Mouse (Mus musculus) liver, embryonic 13.5 days (tissue): Measurements from ENCODE around the gene Chodl. TPM values are rescaled to one million over a fixed set of nuclear protein-coding genes. Genes with fewer than 3 reads are reported as not detected.

Experiments used
- ATAC-seq: fragments of 200-750 bp; cut with Nextera tagmentation; 2 replicates; pipeline ENCODE4 v1.8.0; 2017; ENCODE audit warnings: low read depth, mild to moderate bottlenecking, moderate number of reproducible peaks, moderate library complexity
- DNase-seq: peaks from one replicate; pipeline ENCODE4 v3.0.0; 2022
- H3K27ac ChIP-seq: fragments of 300-500 bp; sonication (generic); 2 replicates; pipeline ENCODE4 v1.5.1; 2015; ENCODE audit warnings: moderate library complexity, mild to moderate bottlenecking, inconsistent platforms
- H3K27me3 ChIP-seq: fragments of 300-500 bp; sonication (generic); 2 replicates; pipeline ENCODE4 v1.6.1; 2015; ENCODE audit warnings: mild to moderate bottlenecking, inconsistent platforms
- H3K36me3 ChIP-seq: fragments of 300-500 bp; sonication (generic); 2 replicates; pipeline ENCODE4 v1.6.1; 2015; ENCODE audit warnings: mild to moderate bottlenecking, inconsistent platforms
- H3K4me1 ChIP-seq: fragments of 300-500 bp; sonication (generic); replicated peaks from 2 replicates; pipeline ENCODE4 v1.6.1; 2015; ENCODE audit warnings: inconsistent platforms
- H3K4me2 ChIP-seq: fragments of 300-500 bp; sonication (generic); 2 replicates; pipeline ENCODE4 v1.6.1; 2015; ENCODE audit warnings: inconsistent platforms, mild to moderate bottlenecking, moderate library complexity
- H3K4me3 ChIP-seq: fragments of 300-500 bp; sonication (generic); replicated peaks from 2 replicates; pipeline ENCODE4 v1.5.1; 2015; ENCODE audit warnings: mild to moderate bottlenecking, inconsistent platforms
- H3K9ac ChIP-seq: fragments of 300-500 bp; sonication (generic); 2 replicates; pipeline ENCODE4 v1.6.1; 2015; ENCODE audit warnings: mild to moderate bottlenecking, inconsistent platforms
- H3K9me3 ChIP-seq: fragments of 300-500 bp; sonication (generic); replicated peaks from 2 replicates; pipeline ENCODE4 v1.6.1; 2016; ENCODE audit warnings: inconsistent platforms
- WGBS: fragments of 180-500 bp; shearing (Covaris S2); methylation state at CpG from one replicate; pipeline ENCODE4 v1.1.7; 2015; ENCODE audit not compliant: insufficient replicate concordance; 5-methylcytosine and 5-hydroxymethylcytosine counted together
- polyA plus RNA-seq: library from polyadenylated mRNA; unstranded; fragments of >200 nt; fragmentation: Nextera tagmentation; extraction: Ambion mirVana; gene quantifications from 2 replicates; pipeline ENCODE4 v1.2.1, GENCODE M21; 2015

Chodl gene
- 0.27 and 0.58 TPM in 2 replicates for polyA plus RNA-seq

DNA sequence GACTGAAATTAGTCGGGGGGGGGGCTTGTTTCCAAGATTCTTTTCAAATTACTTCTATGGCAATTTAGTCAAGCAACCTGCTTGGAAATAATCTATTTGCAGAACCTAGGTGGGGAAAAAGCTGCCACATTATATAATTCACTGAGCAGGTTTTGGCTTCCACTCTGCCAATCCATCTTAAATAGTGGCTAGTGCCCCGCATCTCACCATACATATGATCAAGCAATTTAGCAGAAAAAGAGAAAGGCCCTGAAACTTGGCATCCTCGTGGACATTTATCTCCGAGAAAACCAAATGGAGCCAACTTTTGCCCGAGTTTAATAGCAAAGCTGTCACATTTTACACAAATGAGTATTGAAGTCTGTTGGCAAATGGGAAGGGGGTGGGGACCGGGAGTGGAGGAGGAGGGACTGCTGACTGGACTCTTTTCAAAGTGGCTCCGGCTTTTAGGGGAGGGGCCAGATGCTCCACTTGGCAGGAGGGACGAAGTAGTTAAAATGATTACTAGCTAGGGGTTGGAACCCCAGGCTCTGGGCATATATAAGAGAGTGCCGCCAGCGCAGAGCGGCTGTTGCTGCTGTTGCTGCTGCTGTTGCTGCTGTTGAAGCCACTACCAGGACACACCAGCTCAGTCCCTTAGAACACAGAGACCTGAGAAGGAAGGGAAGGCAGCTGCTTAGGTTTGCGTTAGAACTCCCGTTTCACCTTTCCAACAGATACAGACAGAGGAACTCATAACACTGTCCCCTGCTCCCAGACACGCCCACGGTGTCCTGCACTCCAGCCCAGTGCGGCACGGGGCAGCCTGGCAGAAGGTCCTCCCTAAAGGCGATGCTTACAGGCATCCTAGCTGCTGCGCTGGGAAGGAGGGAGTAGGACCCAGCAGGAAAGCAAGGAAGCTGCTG is at the start of gene Chodl:
Chodl (plus strand) TSS at position 567 of the 905 bp plus-strand sequence.
- WGBS = 13% methylated on average over 19 of the region's 19 CpGs
- DNase-seq (no peak), ATAC-seq (no peak)
- peaks cover 6% of the 10 kb centered on the region; the same call in 1 of the 2 replicates for H3K27me3 ChIP-seq
- no peak within 1 kb of the TSS for H3K9ac ChIP-seq
- H3K36me3 ChIP-seq = no peaks in the 10 kb centered on the region
- H3K9me3 ChIP-seq = no peaks in the 10 kb centered on the region
- H3K27ac ChIP-seq = no peak within 1 kb of the TSS
- H3K4me2 ChIP-seq = peak within 1 kb of the TSS; percentile 17; the same call in 1 of the 2 replicates
- no peaks in the 10 kb centered on the region for H3K4me1 ChIP-seq
- no peak within 1 kb of the TSS for H3K4me3 ChIP-seq

DNA sequence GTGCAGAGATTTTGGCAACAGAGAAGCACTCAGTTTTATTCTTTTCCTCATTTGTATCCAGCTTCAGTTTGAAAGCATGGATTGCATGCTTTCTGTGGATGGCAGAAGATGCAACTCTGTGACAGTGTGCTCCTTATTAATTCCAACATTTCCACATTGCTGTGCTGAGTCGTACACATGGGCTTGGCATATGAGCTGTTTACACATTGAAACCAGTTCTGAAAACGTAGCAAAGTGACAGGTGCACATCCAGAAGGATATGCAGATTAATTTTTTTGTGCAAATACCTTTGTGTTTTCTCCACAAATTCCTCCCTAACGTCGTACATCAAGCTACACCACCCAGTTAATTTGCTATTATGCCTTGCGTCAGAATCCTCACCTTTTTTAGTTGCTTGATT is 8.1 kb upstream of the Chodl start:
- Histone ChIP-seq H3K9me3 (no peaks in the 10 kb centered on the region), H3K27me3 (no peaks in the 10 kb centered on the region), H3K4me1 (no peaks in the 10 kb centered on the region), H3K4me2 (no peak overlapping the region), H3K4me3 (no peak overlapping the region), H3K36me3 (no peaks in the 10 kb centered on the region), H3K9ac (no peak overlapping the region), H3K27ac (no peak overlapping the region)
- ATAC-seq (no peak), DNase-seq (no peak)
- 53% methylated on average over 5 of the region's 5 CpGs for WGBS

DNA sequence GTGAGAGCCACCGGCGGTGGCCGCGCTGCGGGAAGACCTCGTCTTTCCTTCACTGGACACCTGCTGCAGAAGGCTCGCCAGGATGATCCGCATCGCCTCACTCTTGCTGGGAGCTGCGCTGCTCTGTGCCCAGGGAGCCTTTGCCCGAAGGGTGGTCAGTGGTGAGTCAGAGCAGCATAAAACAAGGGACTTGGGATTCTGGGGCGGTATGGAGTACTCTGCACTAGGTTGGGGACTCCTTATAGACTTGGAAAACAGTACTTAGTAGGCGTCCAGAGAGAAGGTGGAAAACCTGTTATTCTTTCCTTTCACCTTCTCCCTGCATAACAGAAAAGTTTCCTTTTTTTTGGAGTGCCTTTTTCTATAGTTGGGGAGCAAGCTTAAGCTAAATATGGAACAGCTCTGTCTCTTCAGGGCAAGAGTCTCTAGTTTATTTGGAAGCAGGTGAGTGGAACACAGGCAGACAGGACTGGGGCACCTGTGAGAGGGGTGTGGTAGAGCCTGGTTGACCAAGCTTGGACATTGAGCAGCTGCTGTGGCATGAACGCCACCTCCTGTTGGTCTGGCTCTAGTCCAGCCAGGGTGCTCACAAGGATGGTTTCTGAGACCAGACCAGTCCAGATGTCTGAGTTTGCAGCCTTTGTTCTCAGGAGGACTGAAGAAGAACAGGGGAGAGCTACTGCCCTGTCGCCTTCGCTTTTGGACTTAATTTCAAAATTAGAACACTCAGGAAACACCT is 708 bp downstream of the Chodl start:
- no peaks in the 10 kb centered on the region for H3K9me3 ChIP-seq
- no peak for ATAC-seq
- H3K4me3 ChIP-seq = no peak overlapping the region
- H3K27me3 ChIP-seq = peaks cover 6% of the 10 kb centered on the region; the same call in 1 of the 2 replicates
- no peaks in the 10 kb centered on the region for H3K36me3 ChIP-seq
- no peak overlapping the region for H3K27ac ChIP-seq
- WGBS = 14% methylated on average over 16 of the region's 16 CpGs
- no peaks in the 10 kb centered on the region for H3K4me1 ChIP-seq
- peak overlapping the region; percentile 17; the same call in 1 of the 2 replicates for H3K4me2 ChIP-seq
- no peak overlapping the region for H3K9ac ChIP-seq
- DNase-seq = no peak

DNA sequence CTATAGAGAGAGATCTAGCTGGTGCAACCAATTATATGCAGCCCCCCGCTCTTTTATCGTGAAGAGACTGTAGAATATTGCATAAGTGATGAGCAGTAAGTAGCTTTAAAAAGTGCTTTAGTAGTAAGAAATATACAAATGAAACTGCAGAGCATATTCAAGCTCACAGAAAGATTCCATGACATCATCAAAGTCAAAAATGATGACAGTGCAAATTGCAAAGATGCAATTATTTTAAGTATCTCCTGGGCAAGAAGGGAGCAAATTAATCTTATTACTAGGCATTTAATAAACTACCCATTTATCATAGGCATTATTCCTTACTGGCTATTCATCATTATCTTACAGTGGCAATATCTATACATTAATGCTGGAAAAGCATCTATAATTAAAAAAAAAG is 3.5 kb downstream of the Chodl start:
- Histone ChIP-seq H3K9me3 (no peaks in the 10 kb centered on the region), H3K27me3 (peaks cover 6% of the 10 kb centered on the region; the same call in 1 of the 2 replicates), H3K9ac (no peak overlapping the region), H3K4me2 (no peak overlapping the region), H3K27ac (no peak overlapping the region), H3K4me1 (no peaks in the 10 kb centered on the region), H3K4me3 (no peak overlapping the region), H3K36me3 (no peaks in the 10 kb centered on the region)
- ATAC-seq = no peak
- WGBS = 82% methylated on average over 2 of the region's 2 CpGs
- no peak for DNase-seq

DNA sequence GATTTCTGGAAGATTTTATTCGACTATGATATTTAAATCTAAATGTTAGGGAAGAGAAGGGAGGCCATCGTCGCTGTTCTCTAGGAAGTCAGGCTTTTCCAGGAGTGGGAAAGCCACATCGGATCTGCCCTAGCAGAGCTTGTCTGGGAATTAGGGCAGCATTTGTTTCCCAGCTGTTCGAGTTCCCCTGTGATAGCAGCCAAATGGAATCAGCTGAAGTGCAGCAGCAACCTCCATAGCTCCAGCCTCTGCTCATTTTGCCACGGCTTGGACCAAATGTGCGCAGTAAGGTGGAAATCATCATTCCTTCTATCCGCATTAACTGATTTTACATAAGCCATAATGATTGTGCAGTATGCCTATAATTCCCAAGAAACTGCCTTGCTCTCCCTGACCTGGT is 7.0 kb downstream of the Chodl start:
- no peaks in the 10 kb centered on the region for H3K27me3 ChIP-seq
- WGBS = 60% methylated on average over 8 of the region's 8 CpGs
- H3K4me1 ChIP-seq = no peaks in the 10 kb centered on the region
- H3K9ac ChIP-seq = no peak overlapping the region
- no peaks in the 10 kb centered on the region for H3K9me3 ChIP-seq
- no peak overlapping the region for H3K4me3 ChIP-seq
- no peak for ATAC-seq
- DNase-seq = no peak
- no peak overlapping the region for H3K27ac ChIP-seq
- H3K36me3 ChIP-seq = no peaks in the 10 kb centered on the region
- no peak overlapping the region for H3K4me2 ChIP-seq

DNA sequence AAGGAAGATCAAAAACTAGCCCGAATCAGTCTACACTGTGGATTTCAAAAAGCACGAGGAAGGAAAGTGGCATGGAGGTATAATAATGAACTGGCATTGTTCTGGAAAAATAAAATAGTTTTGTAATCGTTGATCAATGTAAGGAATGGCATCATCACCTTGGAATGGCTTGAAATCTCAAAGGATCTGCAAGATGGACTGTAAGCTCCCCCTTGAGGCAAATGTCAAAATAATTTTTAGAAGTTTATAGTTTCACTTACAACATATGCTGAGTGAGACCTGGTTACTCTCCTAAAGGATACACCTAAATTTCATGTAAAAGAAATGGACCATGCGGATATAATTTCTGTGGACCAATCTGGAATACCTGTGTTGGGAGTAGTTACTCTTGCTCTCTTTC is 19.6 kb downstream of the Chodl start:
- DNase-seq (no peak), ATAC-seq (no peak)
- Histone ChIP-seq H3K9me3 (no peaks in the 10 kb centered on the region), H3K9ac (no peak overlapping the region), H3K36me3 (no peaks in the 10 kb centered on the region), H3K4me3 (no peak overlapping the region), H3K4me1 (no peaks in the 10 kb centered on the region), H3K4me2 (no peak overlapping the region), H3K27ac (no peak overlapping the region), H3K27me3 (no peaks in the 10 kb centered on the region)
- WGBS = 66% methylated on average over 4 of the region's 4 CpGs

DNA sequence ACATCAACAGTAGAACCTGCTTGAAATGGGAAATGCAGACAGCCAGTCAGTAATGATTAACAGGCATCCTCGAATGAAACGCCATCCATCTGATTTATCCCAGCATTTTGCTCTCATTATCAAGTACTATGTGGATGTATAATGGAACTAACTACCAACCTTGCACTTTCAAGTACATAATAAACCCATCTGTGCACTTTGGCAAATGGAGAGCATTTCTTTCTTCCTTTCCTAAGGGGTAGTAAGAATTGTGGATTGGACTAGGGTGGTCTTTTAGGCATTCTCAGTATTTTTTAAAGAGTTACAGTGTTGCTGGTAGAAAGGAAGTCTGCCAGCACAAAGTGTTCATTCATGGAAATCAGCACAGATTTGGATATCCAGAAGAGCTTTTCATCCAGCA is 26.7 kb downstream of the Chodl start:
- Histone ChIP-seq H3K9me3 (no peaks in the 10 kb centered on the region), H3K4me1 (no peaks in the 10 kb centered on the region), H3K27me3 (no peaks in the 10 kb centered on the region), H3K36me3 (no peaks in the 10 kb centered on the region), H3K9ac (no peak overlapping the region), H3K4me3 (no peak overlapping the region), H3K4me2 (no peak overlapping the region), H3K27ac (no peak overlapping the region)
- no peak for ATAC-seq
- 54% methylated on average over 2 of the region's 2 CpGs for WGBS
- no peak for DNase-seq

DNA sequence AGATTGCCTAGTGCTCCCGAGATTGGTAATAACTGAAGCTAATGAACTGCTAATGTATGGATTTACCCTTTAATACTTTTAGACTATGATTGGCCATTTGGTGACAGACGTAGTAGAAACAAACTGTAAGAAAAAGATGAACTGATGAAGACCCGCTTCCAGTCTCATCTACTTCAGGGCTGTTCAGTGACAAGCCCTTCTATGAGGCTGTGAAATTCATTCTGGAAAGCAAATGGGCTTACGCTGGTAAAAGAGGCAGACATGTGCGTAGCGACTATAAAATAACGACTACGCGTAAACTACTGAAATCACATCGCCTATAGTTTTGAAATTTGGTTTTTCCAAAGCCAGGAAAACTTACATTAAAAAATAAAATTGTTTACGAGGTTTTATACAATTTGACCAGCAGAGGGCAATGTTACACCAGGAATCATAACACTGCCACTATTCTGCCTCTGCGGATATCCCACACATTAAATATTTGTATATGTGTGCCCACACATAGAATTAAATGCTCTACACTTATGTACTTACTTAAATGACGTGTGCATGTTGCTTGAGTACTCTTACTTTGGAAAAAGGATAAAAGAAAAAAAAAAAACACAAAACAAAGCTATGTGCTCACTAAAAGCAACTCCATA is 38.5 kb downstream of the Chodl start:
- H3K9ac ChIP-seq = no peak overlapping the region
- no peaks in the 10 kb centered on the region for H3K36me3 ChIP-seq
- H3K9me3 ChIP-seq = no peaks in the 10 kb centered on the region
- DNase-seq = no peak
- H3K4me3 ChIP-seq = no peak overlapping the region
- H3K4me1 ChIP-seq = no peaks in the 10 kb centered on the region
- H3K4me2 ChIP-seq = no peak overlapping the region
- H3K27ac ChIP-seq = no peak overlapping the region
- no peaks in the 10 kb centered on the region for H3K27me3 ChIP-seq
- WGBS = 29% methylated on average over 13 of the region's 13 CpGs
- no peak for ATAC-seq

DNA sequence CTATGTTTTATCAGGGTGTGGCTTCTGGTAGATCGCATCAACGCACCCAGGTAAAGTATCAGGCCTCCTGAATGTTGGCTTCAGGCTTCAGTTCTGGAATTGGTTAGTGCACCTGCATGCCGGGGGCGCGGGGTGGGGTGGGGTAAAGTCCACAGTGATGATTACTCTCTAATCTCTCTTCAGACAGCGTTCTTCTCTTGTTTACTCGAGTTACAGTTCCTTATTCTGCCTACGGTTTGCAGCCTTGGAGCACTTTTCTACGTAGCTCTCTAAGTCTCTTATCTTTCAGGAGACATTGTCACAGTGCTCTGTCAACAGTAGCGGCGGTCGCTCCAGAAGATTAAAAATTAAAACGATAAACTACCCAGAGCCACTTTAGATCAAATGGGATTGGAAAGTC is 43.4 kb downstream of the Chodl start:
- DNase-seq (no peak), ATAC-seq (no peak)
- Histone ChIP-seq H3K27me3 (no peaks in the 10 kb centered on the region), H3K4me3 (no peak overlapping the region), H3K4me1 (no peaks in the 10 kb centered on the region), H3K9me3 (no peaks in the 10 kb centered on the region), H3K4me2 (no peak overlapping the region), H3K9ac (no peak overlapping the region), H3K36me3 (no peaks in the 10 kb centered on the region), H3K27ac (no peak overlapping the region)
- 66% methylated on average over 13 of the region's 13 CpGs for WGBS

DNA sequence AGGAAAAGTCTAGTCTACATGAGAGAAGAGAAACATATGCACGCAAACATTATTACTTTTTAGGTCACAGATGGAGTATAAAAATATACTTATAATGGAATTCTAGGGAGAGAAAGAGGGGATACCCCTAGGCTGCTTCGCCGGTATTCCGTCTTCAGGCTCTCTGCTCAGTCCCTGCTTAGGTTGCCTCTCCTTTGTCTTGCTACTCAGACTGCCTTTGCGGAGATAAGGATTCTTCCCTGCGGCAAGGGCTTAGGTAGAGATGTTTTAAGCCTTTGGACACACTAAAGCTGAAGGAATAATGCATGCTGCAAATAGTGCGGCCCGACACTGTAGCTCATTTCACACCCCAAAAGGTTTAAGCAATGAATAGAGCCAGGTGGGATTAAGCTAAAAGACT is 45.6 kb downstream of the Chodl start:
- no peak overlapping the region for H3K4me2 ChIP-seq
- DNase-seq (no peak), ATAC-seq (no peak)
- WGBS = 63% methylated on average over 8 of the region's 8 CpGs
- H3K9me3 ChIP-seq = no peaks in the 10 kb centered on the region
- no peak overlapping the region for H3K9ac ChIP-seq
- H3K36me3 ChIP-seq = no peaks in the 10 kb centered on the region
- no peak overlapping the region for H3K4me3 ChIP-seq
- H3K27me3 ChIP-seq = no peaks in the 10 kb centered on the region
- H3K4me1 ChIP-seq = no peaks in the 10 kb centered on the region
- H3K27ac ChIP-seq = no peak overlapping the region
